8 mouse cellular contexts compared by ENCODE assay signal in genomic region chr2:6331324-6332137, GRCm38 (mm10). TPM values are rescaled to one million over a fixed set of nuclear protein-coding genes. Genes with fewer than 3 reads are reported as not detected.
DNase-seq lines count a peak whose midpoint lies in the region; ATAC-seq and TF ChIP-seq lines count a peak whose summit lies in the region.
"Had no signal": no experiment of that assay in that cellular context is flagged by ENCODE, and none has a peak within 500 bp of the region (broad histone marks: within the 10 kb centered on the region; RNA-seq: fewer than 3 reads in every experiment).

No protein-coding gene starts in this region.

- peaks cover 3% of the 10 kb centered on the region for H3K4me1 ChIP-seq in lung, embryonic 14.5 days (ENCODE audit: insufficient read depth)
- H3K4me1 ChIP-seq in liver, embryonic 11.5 days (replicated peaks; ENCODE audit: control insufficient read depth, insufficient read depth, low read length) = peaks cover 51% of the 10 kb centered on the region
- peaks cover 27% of the 10 kb centered on the region for H3K4me1 ChIP-seq in stomach, embryonic 15.5 days

- H3K27ac ChIP-seq in lung, embryonic 14.5 days (ENCODE audit: low read depth) = peak overlapping the region; percentile 59; the same call in 1 of the 2 replicates
- H3K27ac ChIP-seq in liver, embryonic 11.5 days (ENCODE audit: low read depth, low read length) = peak overlapping the region; percentile 78; the same call in 1 of the 2 replicates
- peak overlapping the region; percentile 1; the same call in 1 of the 2 replicates for H3K27ac ChIP-seq in stomach, embryonic 15.5 days

- no peak overlapping the region for H3K4me3 ChIP-seq in lung, embryonic 14.5 days (ENCODE audit: low read depth, low read length)
- H3K4me3 ChIP-seq in liver, embryonic 11.5 days (ENCODE audit: low read depth, low read length) = no peak overlapping the region
- H3K4me3 ChIP-seq in stomach, embryonic 15.5 days (replicated peaks) = no peak overlapping the region

- no peak overlapping the region for H3K9ac ChIP-seq in lung, embryonic 14.5 days
- peak overlapping the region; percentile 31; the same call in 1 of the 2 replicates for H3K9ac ChIP-seq in liver, embryonic 11.5 days (ENCODE audit: low read depth, low read length)
- H3K9ac ChIP-seq in stomach, embryonic 15.5 days = no peak overlapping the region

- peak; percentile 19 for DNase-seq in lung, embryonic 14.5 days
- DNase-seq in lung, postnatal 25 days (ENCODE audit: low spot score) = no peak
- DNase-seq in liver, embryonic 11.5 days (ENCODE audit: low spot score) = no peak
- no peak for DNase-seq in right cerebral cortex, postnatal 25 days
- DNase-seq in thymus, adult 18-20 months = no peak
- DNase-seq: cerebellum, postnatal 36 days had no signal

- H3K4me2 ChIP-seq in lung, embryonic 14.5 days = no peak overlapping the region
- H3K4me2 ChIP-seq in liver, embryonic 11.5 days = peak overlapping the region; percentile 54
- H3K4me2 ChIP-seq in stomach, embryonic 15.5 days = no peak overlapping the region

- H3K36me3 ChIP-seq in lung, embryonic 14.5 days (ENCODE audit: insufficient read depth) = 0 out of 2 replicates have a peak, but pooled peaks cover 3% of the 10 kb centered on the region
- H3K36me3 ChIP-seq in liver, embryonic 11.5 days (ENCODE audit: control insufficient read depth, insufficient read depth, low read length) = no peaks in the 10 kb centered on the region
- no peaks in the 10 kb centered on the region for H3K36me3 ChIP-seq in stomach, embryonic 15.5 days

- H3K27me3 ChIP-seq in lung, embryonic 14.5 days (ENCODE audit: insufficient read depth, low read length) = no peaks in the 10 kb centered on the region
- H3K27me3 ChIP-seq in liver, embryonic 11.5 days (replicated peaks; ENCODE audit: control insufficient read depth, insufficient read depth, low read length) = no peaks in the 10 kb centered on the region
- H3K27me3 ChIP-seq in stomach, embryonic 15.5 days (replicated peaks) = no peaks in the 10 kb centered on the region

- no peaks in the 10 kb centered on the region for H3K9me3 ChIP-seq in lung, embryonic 14.5 days (ENCODE audit: low read depth, low read length)
- H3K9me3 ChIP-seq in liver, embryonic 11.5 days (ENCODE audit: control insufficient read depth, low read length) = no peaks in the 10 kb centered on the region
- H3K9me3 ChIP-seq in stomach, embryonic 15.5 days = no peaks in the 10 kb centered on the region

- WGBS in lung, embryonic 14.5 days = 24% methylated on average over 7 of the region's 7 CpGs
- 49% methylated on average over 7 of the region's 7 CpGs for WGBS in liver, embryonic 11.5 days
- 26% methylated on average over 7 of the region's 7 CpGs for WGBS in stomach, embryonic 15.5 days

- no peak for TF ChIP-seq CTCF in lung, embryonic 14.5 days (IDR thresholded peaks at IDR 0.05; ENCODE audit: low read depth)

- no peak; the same call in 1 of the 2 replicates for ATAC-seq in lung, embryonic 14.5 days (ENCODE audit: insufficient read depth)
- ATAC-seq in erythroblast, adult 5-6 weeks (replicated peaks; ENCODE audit: low FRiP score, poor library complexity, severe bottlenecking) = peak; percentile 49
- peak; percentile 96 for ATAC-seq in liver, embryonic 11.5 days (replicated peaks; ENCODE audit: low FRiP score)
- peak; percentile 80; the same call in 1 of the 2 replicates for ATAC-seq in stomach, embryonic 15.5 days (ENCODE audit: insufficient read depth, low FRiP score, low read depth)

RNA-seq across cellular contexts. Expression of gene Usp6nl, which starts 9.1 kb away (rescaled TPM):
- 15.3 and 16.7 TPM in 2 replicates for polyA plus RNA-seq in lung, embryonic 14.5 days (2014; fragmentation: Nextera tagmentation; extraction: Ambion mirVana)
- 5.0 and 5.8 TPM in 2 replicates for total RNA-seq in erythroblast, adult 5-6 weeks (2015; ENCODE audit: low replicate concordance)
- total RNA-seq in erythroblast, adult 5-6 weeks (2017; ENCODE audit: low replicate concordance) = 6.5 and 17.1 TPM in 2 replicates
- 8.5 and 10.6 TPM in 2 replicates for polyA plus RNA-seq in liver, embryonic 11.5 days (2014; fragmentation: Nextera tagmentation; extraction: Ambion mirVana)
- polyA plus RNA-seq in stomach, embryonic 15.5 days (2015; fragmentation: Nextera tagmentation; extraction: Ambion mirVana) = 9.1 and 11.3 TPM in 2 replicates

Comparison
In these comparisons a context has a peak if more than half of its experiments do, and no peak if none do; other contexts are left out.
1. H3K27ac ChIP-seq: peak in every context shown above with its lines; median percentile 78 in liver, embryonic 11.5 days; 59 in lung, embryonic 14.5 days; 1 in stomach, embryonic 15.5 days.